Mouse (Mus musculus): ENCODE results near the gene Gnao1. TPM values are rescaled to one million over a fixed set of nuclear protein-coding genes. Genes with fewer than 3 reads are reported as not detected.

Gene Gnao1
- polyA plus RNA-seq, 1 experiment from 2014 or later: 19.3 TPM

DNA sequence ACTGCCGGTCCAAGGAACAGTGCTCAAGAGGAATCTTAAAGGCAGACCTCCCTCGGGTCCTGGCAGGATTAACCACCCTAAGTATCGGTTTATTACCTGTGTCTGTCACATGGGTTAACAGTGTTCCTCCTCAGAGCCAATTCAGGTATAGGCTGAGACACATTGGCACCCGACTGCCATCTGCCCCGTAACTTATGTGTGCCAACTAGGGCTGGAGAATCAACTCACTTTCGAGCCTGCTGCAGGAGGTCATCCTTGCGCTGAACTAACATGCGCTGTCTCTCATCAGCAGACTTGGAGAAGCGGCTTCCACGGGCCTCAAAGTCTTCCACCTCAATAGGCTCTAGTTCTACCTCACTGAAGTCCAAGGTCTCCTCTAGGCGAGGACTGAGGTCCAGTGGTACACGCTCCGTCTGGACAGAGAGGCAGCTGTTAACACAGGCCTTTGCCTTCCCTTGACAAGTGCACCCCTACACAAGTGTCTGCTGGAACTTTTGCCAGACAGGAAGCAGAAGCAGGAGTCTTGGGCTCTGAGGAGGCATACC is 164.1 kb downstream of the Gnao1 start:
- 91% methylated on average over 13 of the region's 13 CpGs for WGBS
- H3K27me3 ChIP-seq (replicated peaks): no peaks in the 10 kb centered on the region
- peaks cover 73% of the 10 kb centered on the region for H3K36me3 ChIP-seq
- ATAC-seq (ENCODE audit: insufficient number of reproducible peaks, low FRiP score): no peak
- peaks cover 3% of the 10 kb centered on the region; the same call in 1 of the 2 replicates for H3K4me1 ChIP-seq (replicated peaks)
- no peak overlapping the region for H3K9ac ChIP-seq
- H3K27ac ChIP-seq (ENCODE audit: poor library complexity, severe bottlenecking): no peak overlapping the region
- no peaks in the 10 kb centered on the region for H3K9me3 ChIP-seq (replicated peaks)
- H3K4me2 ChIP-seq: no peak overlapping the region
- no peak overlapping the region for H3K4me3 ChIP-seq

GRCm38 (mm10) chr8:93974602-93975186 is 164.9 kb downstream of the Gnao1 start:
- no peak overlapping the region for H3K9ac ChIP-seq
- H3K27me3 ChIP-seq (replicated peaks): no peaks in the 10 kb centered on the region
- no peak overlapping the region for H3K4me2 ChIP-seq
- ATAC-seq (ENCODE audit: insufficient number of reproducible peaks, low FRiP score): no peak
- no peak overlapping the region for H3K4me3 ChIP-seq
- no peak overlapping the region; the same call in 1 of the 2 replicates for H3K27ac ChIP-seq (ENCODE audit: poor library complexity, severe bottlenecking)
- 88% methylated on average over 11 of the region's 11 CpGs for WGBS
- H3K9me3 ChIP-seq (replicated peaks): no peaks in the 10 kb centered on the region
- peaks cover 81% of the 10 kb centered on the region for H3K36me3 ChIP-seq
- peaks cover 3% of the 10 kb centered on the region; the same call in 1 of the 2 replicates for H3K4me1 ChIP-seq (replicated peaks)

DNA sequence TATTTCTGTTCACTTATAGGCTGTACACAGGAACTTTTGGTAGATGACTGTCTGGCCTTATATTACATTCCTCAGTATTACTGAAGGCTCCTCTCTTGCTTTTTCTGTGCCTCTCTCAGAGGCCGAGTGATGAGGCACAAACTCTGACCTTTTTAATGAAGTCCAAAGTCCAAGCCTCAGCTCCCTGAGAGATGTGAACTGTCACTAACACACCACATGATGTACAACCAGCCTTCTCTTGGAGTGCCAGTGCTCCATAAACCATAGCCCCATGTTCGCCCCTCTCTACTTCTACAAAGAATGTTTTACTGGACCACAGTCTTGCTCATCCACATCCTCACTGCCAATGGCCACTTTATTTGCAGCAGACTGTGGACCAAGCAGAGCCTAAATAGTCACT is 165.6 kb downstream of the Gnao1 start:
- no peak for ATAC-seq (ENCODE audit: insufficient number of reproducible peaks, low FRiP score)
- H3K9ac ChIP-seq: no peak overlapping the region
- peaks cover 3% of the 10 kb centered on the region; the same call in 1 of the 2 replicates for H3K4me1 ChIP-seq (replicated peaks)
- 88% methylated on average over 2 of the region's 2 CpGs for WGBS
- H3K4me3 ChIP-seq: no peak overlapping the region
- no peak overlapping the region for H3K27ac ChIP-seq (ENCODE audit: poor library complexity, severe bottlenecking)
- H3K27me3 ChIP-seq (replicated peaks): no peaks in the 10 kb centered on the region
- H3K4me2 ChIP-seq: no peak overlapping the region
- peaks cover 88% of the 10 kb centered on the region for H3K36me3 ChIP-seq
- no peaks in the 10 kb centered on the region for H3K9me3 ChIP-seq (replicated peaks)

- Histone ChIP-seq H3K27ac (ENCODE audit: poor library complexity, severe bottlenecking) (no peak overlapping the region), H3K27me3 (replicated peaks) (no peaks in the 10 kb centered on the region), H3K4me1 (replicated peaks) (peaks cover 3% of the 10 kb centered on the region; the same call in 1 of the 2 replicates), H3K4me2 (no peak overlapping the region), H3K4me3 (no peak overlapping the region), H3K9ac (no peak overlapping the region), H3K36me3 (peaks cover 89% of the 10 kb centered on the region), H3K9me3 (replicated peaks) (no peaks in the 10 kb centered on the region)
- WGBS: 85% methylated on average over 6 of the region's 6 CpGs
- no peak for ATAC-seq (ENCODE audit: insufficient number of reproducible peaks, low FRiP score)
Measured at GRCm38 (mm10) chr8:93976446-93977211, 166.9 kb downstream of the Gnao1 start.

GRCm38 (mm10) chr8:93980141-93980540 is 170.4 kb downstream of the Gnao1 start:
- no peak for ATAC-seq (ENCODE audit: insufficient number of reproducible peaks, low FRiP score)

GRCm38 (mm10) chr8:93981679-93982215 is 172.0 kb downstream of the Gnao1 start:
- no peak for ATAC-seq (ENCODE audit: insufficient number of reproducible peaks, low FRiP score)
- Histone ChIP-seq H3K4me1 (replicated peaks) (peaks cover 3% of the 10 kb centered on the region; the same call in 1 of the 2 replicates), H3K36me3 (peaks cover 88% of the 10 kb centered on the region), H3K9me3 (replicated peaks) (no peaks in the 10 kb centered on the region), H3K27ac (ENCODE audit: poor library complexity, severe bottlenecking) (no peak overlapping the region), H3K27me3 (replicated peaks) (no peaks in the 10 kb centered on the region), H3K4me3 (no peak overlapping the region), H3K4me2 (no peak overlapping the region), H3K9ac (no peak overlapping the region)
- 94% methylated on average over 5 of the region's 5 CpGs for WGBS

More at GRCm38 (mm10) chr8:93980141-93980540, 170.4 kb downstream of the Gnao1 start:
- no peaks in the 10 kb centered on the region for H3K27me3 ChIP-seq (replicated peaks)
- WGBS: 92% methylated on average over 4 of the region's 4 CpGs
- H3K4me3 ChIP-seq: no peak overlapping the region
- no peak overlapping the region for H3K9ac ChIP-seq
- no peaks in the 10 kb centered on the region for H3K9me3 ChIP-seq (replicated peaks)
- H3K27ac ChIP-seq (ENCODE audit: poor library complexity, severe bottlenecking): no peak overlapping the region
- peaks cover 88% of the 10 kb centered on the region for H3K36me3 ChIP-seq
- H3K4me2 ChIP-seq: no peak overlapping the region
- peaks cover 6% of the 10 kb centered on the region; the same call in 1 of the 2 replicates for H3K4me1 ChIP-seq (replicated peaks)

- Histone ChIP-seq H3K9ac (no peak overlapping the region), H3K4me1 (replicated peaks) (peaks cover 3% of the 10 kb centered on the region; the same call in 1 of the 2 replicates), H3K4me2 (no peak overlapping the region), H3K9me3 (replicated peaks) (no peaks in the 10 kb centered on the region), H3K4me3 (no peak overlapping the region), H3K27ac (ENCODE audit: poor library complexity, severe bottlenecking) (no peak overlapping the region), H3K36me3 (peaks cover 86% of the 10 kb centered on the region), H3K27me3 (replicated peaks) (no peaks in the 10 kb centered on the region)
- ATAC-seq (ENCODE audit: insufficient number of reproducible peaks, low FRiP score): no peak
- 63% methylated on average over 3 of the region's 3 CpGs for WGBS
Measured at GRCm38 (mm10) chr8:93983827-93984226, 174.1 kb downstream of the Gnao1 start.

DNA sequence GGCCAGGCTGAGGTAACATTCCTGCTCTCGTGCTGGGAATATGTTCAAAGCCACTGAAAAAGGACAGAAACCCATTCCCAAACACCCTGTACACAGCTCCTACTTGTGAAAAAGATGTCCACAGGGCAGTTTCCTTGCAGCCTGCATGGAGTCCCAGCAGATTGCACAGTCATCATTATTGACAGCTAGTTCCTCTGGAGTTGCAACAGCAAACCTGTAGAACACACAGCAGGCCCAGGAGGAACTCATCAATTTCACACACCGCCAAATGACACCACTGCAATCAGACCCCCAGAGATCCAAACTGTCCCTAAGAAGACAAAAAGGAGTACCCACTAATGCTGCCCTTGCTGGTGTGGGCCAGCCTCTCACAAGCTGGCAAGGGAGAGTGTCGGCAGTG is 175.0 kb downstream of the Gnao1 start:
- H3K27ac ChIP-seq (ENCODE audit: poor library complexity, severe bottlenecking): no peak overlapping the region
- peaks cover 82% of the 10 kb centered on the region for H3K36me3 ChIP-seq
- no peak overlapping the region for H3K4me3 ChIP-seq
- H3K4me2 ChIP-seq: no peak overlapping the region
- no peak overlapping the region for H3K9ac ChIP-seq
- peaks cover 3% of the 10 kb centered on the region; the same call in 1 of the 2 replicates for H3K4me1 ChIP-seq (replicated peaks)
- WGBS: 90% methylated on average over 3 of the region's 3 CpGs
- H3K27me3 ChIP-seq (replicated peaks): no peaks in the 10 kb centered on the region
- ATAC-seq (ENCODE audit: insufficient number of reproducible peaks, low FRiP score): no peak
- no peaks in the 10 kb centered on the region for H3K9me3 ChIP-seq (replicated peaks)

DNA sequence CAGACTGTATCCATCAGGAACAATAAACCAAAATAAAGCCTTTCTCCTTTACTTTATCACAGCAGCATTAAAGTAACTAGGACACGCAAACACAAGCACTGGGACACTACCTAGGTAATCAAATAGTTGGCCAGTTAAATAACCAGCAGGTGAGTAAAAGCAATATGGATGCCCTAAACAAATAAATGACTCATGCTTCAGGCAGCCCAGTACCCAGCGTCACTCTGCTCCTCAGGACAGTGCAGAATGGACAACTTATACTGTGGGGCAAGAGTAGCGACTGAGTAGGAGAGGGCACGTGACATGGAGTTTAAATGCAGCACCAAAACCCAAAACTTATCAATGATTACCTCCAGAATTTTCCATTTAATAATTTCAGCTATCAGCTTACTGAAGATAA is 180.0 kb downstream of the Gnao1 start:
- H3K4me3 ChIP-seq: no peak overlapping the region
- H3K9me3 ChIP-seq (replicated peaks): peaks cover 4% of the 10 kb centered on the region
- no peak for ATAC-seq (ENCODE audit: insufficient number of reproducible peaks, low FRiP score)
- no peak overlapping the region for H3K9ac ChIP-seq
- H3K4me1 ChIP-seq (replicated peaks): no peaks in the 10 kb centered on the region
- no peak overlapping the region for H3K27ac ChIP-seq (ENCODE audit: poor library complexity, severe bottlenecking)
- WGBS: 94% methylated on average over 4 of the region's 4 CpGs
- H3K27me3 ChIP-seq (replicated peaks): no peaks in the 10 kb centered on the region
- H3K4me2 ChIP-seq: no peak overlapping the region
- peaks cover 63% of the 10 kb centered on the region for H3K36me3 ChIP-seq

DNA sequence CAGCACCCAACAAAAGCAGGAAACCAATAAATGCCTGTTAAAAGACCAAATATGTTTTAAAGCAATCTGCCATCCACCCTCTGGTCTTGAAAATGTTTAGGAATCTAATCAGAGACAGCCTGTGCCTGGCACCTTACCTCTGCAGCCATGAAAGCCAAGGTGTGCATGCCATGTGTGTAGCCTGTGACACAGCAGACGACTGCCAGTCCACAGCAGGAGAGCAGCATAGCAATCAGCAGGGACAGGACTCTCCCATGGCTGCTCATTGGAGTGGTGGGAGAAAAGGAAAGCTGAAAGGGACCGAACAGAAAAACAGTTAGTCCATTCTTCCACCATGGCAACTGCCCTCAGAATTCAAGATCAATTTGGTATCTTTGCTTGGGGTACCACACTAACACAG is 189.2 kb downstream of the Gnao1 start:
- no peak overlapping the region for H3K9ac ChIP-seq
- no peak overlapping the region for H3K4me3 ChIP-seq
- H3K27me3 ChIP-seq (replicated peaks): no peaks in the 10 kb centered on the region
- H3K4me1 ChIP-seq (replicated peaks): no peaks in the 10 kb centered on the region
- WGBS: 88% methylated on average over 2 of the region's 2 CpGs
- ATAC-seq (ENCODE audit: insufficient number of reproducible peaks, low FRiP score): no peak
- H3K36me3 ChIP-seq: peaks cover 63% of the 10 kb centered on the region
- no peak overlapping the region for H3K4me2 ChIP-seq
- no peak overlapping the region for H3K27ac ChIP-seq (ENCODE audit: poor library complexity, severe bottlenecking)
- H3K9me3 ChIP-seq (replicated peaks): no peaks in the 10 kb centered on the region

DNA sequence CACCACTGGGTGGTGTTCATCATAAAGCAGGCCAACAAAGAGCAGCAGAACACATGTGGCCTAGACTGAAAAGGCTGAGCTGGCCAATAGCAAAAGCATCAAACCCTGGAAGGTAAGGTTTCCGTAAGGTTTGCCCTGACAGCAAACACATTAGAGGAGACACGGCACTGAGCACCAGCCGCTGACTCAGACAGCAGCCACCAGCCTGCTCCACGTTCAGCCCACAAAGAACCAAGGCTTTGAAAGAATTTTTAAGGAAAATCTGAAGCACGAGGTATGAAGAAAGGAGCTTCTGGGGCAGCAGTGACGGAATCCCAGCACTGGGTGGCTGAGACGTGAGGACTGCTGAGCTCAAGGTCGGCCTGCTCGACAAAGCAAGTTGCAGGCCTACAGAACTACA is 194.4 kb downstream of the Gnao1 start:
- Histone ChIP-seq H3K4me2 (no peak overlapping the region), H3K9me3 (replicated peaks) (no peaks in the 10 kb centered on the region), H3K4me3 (no peak overlapping the region), H3K9ac (no peak overlapping the region), H3K27ac (ENCODE audit: poor library complexity, severe bottlenecking) (no peak overlapping the region), H3K27me3 (replicated peaks) (no peaks in the 10 kb centered on the region), H3K4me1 (replicated peaks) (peaks cover 5% of the 10 kb centered on the region), H3K36me3 (peaks cover 48% of the 10 kb centered on the region)
- 90% methylated on average over 9 of the region's 9 CpGs for WGBS
- no peak for ATAC-seq (ENCODE audit: insufficient number of reproducible peaks, low FRiP score)
